Mouse (Mus musculus) frontal cortex, postnatal 10 days (tissue): ENCODE results near the gene Ttll6.
"Not testable (repeated sequence)": the region's sequence is repeated elsewhere in the genome, so short reads cannot be mapped to it uniquely, and the experiment has no call there.

Experiments used
- DNase-seq, 2 experiments: peaks; one replicate each; pipeline ENCODE4 v3.0.0; 2022; ENCODE audit warnings: low spot score in 2 of 2, mixed read lengths in 1 of 2

Ttll6 gene

GRCm38 (mm10) chr11:96133239-96133865 is at the start of gene Ttll6:
Gene Ttll6 (plus strand): TSS chr11:96133786.
- DNase-seq, result peak in 1 of 2 experiments; percentile 44

GRCm38 (mm10) chr11:96087981-96088380 is 45.6 kb upstream of the Ttll6 start:
- no peak for DNase-seq

GRCm38 (mm10) chr11:96091073-96091472 is 42.5 kb upstream of the Ttll6 start:
- DNase-seq, result no peak

- no peak for DNase-seq
These were observed 40.8 kb upstream of the Ttll6 start for GRCm38 (mm10) chr11:96092674-96093291.

- DNase-seq, result no peak
These were observed 40.2 kb upstream of the Ttll6 start for GRCm38 (mm10) chr11:96093361-96093760.

GRCm38 (mm10) chr11:96108376-96108775 is 25.2 kb upstream of the Ttll6 start:
- no peak for DNase-seq

- not testable (repeated sequence) for DNase-seq
These were observed 22.6 kb upstream of the Ttll6 start for GRCm38 (mm10) chr11:96110950-96111349.

GRCm38 (mm10) chr11:96111751-96112150 is 21.8 kb upstream of the Ttll6 start, which contains the start of gene Calcoco2:
Gene Calcoco2 (minus strand): TSS chr11:96111964.
- DNase-seq, result no peak

GRCm38 (mm10) chr11:96114077-96114476 is 19.5 kb upstream of the Ttll6 start:
- DNase-seq, result no peak

GRCm38 (mm10) chr11:96115416-96115815 is 18.2 kb upstream of the Ttll6 start:
- DNase-seq, result no peak

GRCm38 (mm10) chr11:96116116-96116515 is 17.5 kb upstream of the Ttll6 start:
- no peak for DNase-seq

- DNase-seq, result not testable (repeated sequence)
These were observed 16.7 kb upstream of the Ttll6 start for GRCm38 (mm10) chr11:96116925-96117324.

- no peak for DNase-seq
These were observed 14.2 kb upstream of the Ttll6 start for GRCm38 (mm10) chr11:96119401-96119800.

- DNase-seq, result not testable (repeated sequence)
These were observed 10.8 kb upstream of the Ttll6 start for GRCm38 (mm10) chr11:96122806-96123205.

GRCm38 (mm10) chr11:96124052-96124914 is 9.3 kb upstream of the Ttll6 start:
- peak in 1 of 2 experiments; percentile 15 for DNase-seq

- DNase-seq, result no peak
These were observed 3.0 kb upstream of the Ttll6 start for GRCm38 (mm10) chr11:96130606-96131005.

GRCm38 (mm10) chr11:96135847-96136246 is 2.3 kb downstream of the Ttll6 start:
- DNase-seq, result no peak

GRCm38 (mm10) chr11:96140726-96141175 is 7.2 kb downstream of the Ttll6 start:
- no peak for DNase-seq

- no peak for DNase-seq
These were observed 10.2 kb downstream of the Ttll6 start for GRCm38 (mm10) chr11:96143766-96144165.

- peak; percentile 11 to 50 for DNase-seq
These were observed 12.2 kb downstream of the Ttll6 start for GRCm38 (mm10) chr11:96145622-96146270.

GRCm38 (mm10) chr11:96147471-96147870 is 13.9 kb downstream of the Ttll6 start:
- DNase-seq, result no peak

- no peak for DNase-seq
These were observed 31.2 kb downstream of the Ttll6 start for GRCm38 (mm10) chr11:96164769-96165168.
